Mouse (Mus musculus): ENCODE results near the gene Olfr1104. TPM values are rescaled to one million over a fixed set of nuclear protein-coding genes. Genes with fewer than 3 reads are reported as not detected.

The Olfr1104 gene
- not detected in 2 replicates for polyA plus RNA-seq (2011; ENCODE audit: insufficient read length, low read depth, missing spikeins)

DNA sequence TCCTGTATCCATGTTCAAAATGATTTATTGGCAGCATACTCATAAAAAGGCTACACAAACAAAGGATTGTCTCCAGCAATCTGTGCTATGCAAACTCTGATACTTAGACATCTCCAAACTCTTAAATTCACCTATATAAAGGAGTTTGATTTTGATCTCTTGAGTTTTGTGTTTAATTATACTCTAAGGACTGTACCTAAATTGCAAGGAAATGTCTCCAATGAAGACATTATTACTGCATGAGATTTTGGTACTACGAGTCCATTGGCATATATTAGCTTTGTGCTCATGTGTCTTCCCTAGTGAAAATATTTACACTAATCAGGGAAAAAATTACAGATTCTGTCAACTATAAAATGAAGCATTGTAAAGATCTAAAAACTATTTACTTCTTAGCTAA lies at the start of gene Olfr1104:
Gene Olfr1104, minus strand, starts transcription at position 101 of the 400 bp plus-strand sequence.
- Histone ChIP-seq H3K4me3 (ENCODE audit: insufficient read depth, low read length) (no peak within 1 kb of the TSS), H3K4me1 (ENCODE audit: control insufficient read depth, insufficient read depth, low read length) (no peaks in the 10 kb centered on the region), H3K27ac (ENCODE audit: insufficient read depth, low read length) (no peak within 1 kb of the TSS)
- TF ChIP-seq POLR2A (IDR thresholded peaks at IDR 0.05; ENCODE audit: low read depth, low read length) (no peak), CTCF (IDR thresholded peaks at IDR 0.05; ENCODE audit: borderline replicate concordance, insufficient read depth, low read length) (no peak)

DNA sequence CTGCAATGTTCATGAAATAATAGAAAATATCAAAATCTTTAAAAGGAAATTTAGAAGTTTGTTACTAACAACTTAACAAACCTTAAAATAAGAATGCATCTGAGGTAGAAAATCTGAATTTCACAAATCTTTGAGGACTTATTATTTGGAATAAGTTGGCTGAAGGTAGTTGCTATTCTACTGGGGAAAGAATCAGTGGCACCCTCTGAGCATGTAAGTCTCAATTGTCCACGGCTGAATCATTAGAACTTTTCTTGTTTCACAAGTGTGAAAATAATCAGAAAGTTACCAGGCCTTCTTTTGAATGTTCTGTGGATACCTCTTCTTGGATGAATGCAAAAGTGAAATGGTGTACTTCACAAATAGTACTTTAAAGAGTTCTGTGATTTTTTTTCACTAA lies 48.8 kb upstream of the Olfr1104 start, which contains the start of gene Olfr1107:
Gene Olfr1107, minus strand, starts transcription at position 101 of the 400 bp plus-strand sequence.
- TF ChIP-seq POLR2A (IDR thresholded peaks at IDR 0.05; ENCODE audit: low read depth, low read length) (no peak), CTCF (IDR thresholded peaks at IDR 0.05; ENCODE audit: borderline replicate concordance, insufficient read depth, low read length) (no peak)
- no peak within 1 kb of the TSS for H3K27ac ChIP-seq (ENCODE audit: insufficient read depth, low read length)
- no peak within 1 kb of the TSS for H3K4me3 ChIP-seq (ENCODE audit: insufficient read depth, low read length)
- no peaks in the 10 kb centered on the region for H3K4me1 ChIP-seq (ENCODE audit: control insufficient read depth, insufficient read depth, low read length)

DNA sequence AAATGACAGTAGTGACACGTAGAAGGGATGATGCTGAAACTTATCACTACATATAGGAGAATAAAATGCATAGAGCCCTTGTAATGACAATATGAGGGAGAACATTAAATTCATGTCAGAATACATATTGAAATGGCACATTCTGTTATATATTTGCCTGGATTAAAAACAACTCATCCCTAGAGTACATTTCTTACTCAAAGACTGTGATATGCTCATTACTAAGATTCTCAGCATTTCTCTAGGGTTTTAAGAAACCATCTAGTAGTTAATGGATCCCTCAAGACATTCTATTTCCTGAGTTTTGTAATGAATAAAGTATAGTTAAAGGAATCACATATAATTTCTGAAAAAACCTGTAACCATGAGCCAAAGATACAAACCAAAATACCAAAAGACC lies 25.3 kb upstream of the Olfr1104 start, which contains the start of gene Olfr1106:
Gene Olfr1106, minus strand, starts transcription at position 101 of the 400 bp plus-strand sequence.
- TF ChIP-seq POLR2A (IDR thresholded peaks at IDR 0.05; ENCODE audit: low read depth, low read length) (no peak), CTCF (IDR thresholded peaks at IDR 0.05; ENCODE audit: borderline replicate concordance, insufficient read depth, low read length) (no peak)
- H3K4me3 ChIP-seq (ENCODE audit: insufficient read depth, low read length) = no peak within 1 kb of the TSS
- H3K27ac ChIP-seq (ENCODE audit: insufficient read depth, low read length) = no peak within 1 kb of the TSS
- H3K4me1 ChIP-seq (ENCODE audit: control insufficient read depth, insufficient read depth, low read length) = no peaks in the 10 kb centered on the region

DNA sequence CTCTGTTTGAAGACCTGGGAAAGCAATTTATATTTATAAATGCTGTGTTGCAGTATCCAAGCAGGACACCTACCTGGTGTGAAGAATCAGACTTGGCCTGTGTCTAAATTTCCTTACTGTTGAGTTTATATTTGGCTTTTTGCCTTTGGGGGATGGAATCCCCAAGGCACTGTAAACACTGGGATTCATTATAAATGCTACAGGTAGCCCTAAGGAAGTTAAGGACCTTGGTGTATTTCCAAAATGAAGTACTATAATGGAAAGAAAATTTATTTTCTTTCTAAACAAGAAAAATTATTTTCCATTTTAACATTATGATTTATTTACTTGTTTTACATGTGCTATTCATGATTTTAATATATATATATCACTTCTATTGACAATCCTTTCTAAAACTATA lies 9.6 kb upstream of the Olfr1104 start, which contains the start of gene Olfr1105:
Gene Olfr1105, minus strand, starts transcription at position 101 of the 400 bp plus-strand sequence.
- Histone ChIP-seq H3K27ac (ENCODE audit: insufficient read depth, low read length) (no peak within 1 kb of the TSS), H3K4me3 (ENCODE audit: insufficient read depth, low read length) (no peak within 1 kb of the TSS), H3K4me1 (ENCODE audit: control insufficient read depth, insufficient read depth, low read length) (no peaks in the 10 kb centered on the region)
- TF ChIP-seq POLR2A (IDR thresholded peaks at IDR 0.05; ENCODE audit: low read depth, low read length) (no peak), CTCF (IDR thresholded peaks at IDR 0.05; ENCODE audit: borderline replicate concordance, insufficient read depth, low read length) (no peak)

DNA sequence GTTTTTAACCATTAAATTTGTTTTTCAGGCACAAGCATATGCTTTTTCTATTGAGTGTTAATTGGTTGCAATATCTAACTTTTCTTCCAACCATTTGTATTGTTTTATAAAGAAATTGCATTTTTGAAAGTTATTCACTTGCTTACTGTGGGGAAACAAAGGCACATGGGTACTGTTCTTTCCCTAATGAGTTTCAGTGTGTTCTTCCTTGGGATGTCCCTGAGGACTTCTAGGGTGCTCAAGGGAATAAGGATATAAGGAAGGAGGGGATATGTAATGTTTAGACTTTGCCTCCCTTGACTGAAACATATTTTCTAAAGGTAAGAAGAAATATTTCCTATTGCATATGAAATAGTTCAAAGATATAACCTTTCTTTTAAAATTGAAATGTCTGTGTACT lies 28.8 kb downstream of the Olfr1104 start, which contains the start of gene Olfr1102:
Gene Olfr1102, plus strand, starts transcription at position 301 of the 400 bp plus-strand sequence.
- Histone ChIP-seq H3K4me3 (ENCODE audit: insufficient read depth, low read length) (no peak within 1 kb of the TSS), H3K27ac (ENCODE audit: insufficient read depth, low read length) (no peak within 1 kb of the TSS), H3K4me1 (ENCODE audit: control insufficient read depth, insufficient read depth, low read length) (no peaks in the 10 kb centered on the region)
- no peak for TF ChIP-seq CTCF (IDR thresholded peaks at IDR 0.05; ENCODE audit: borderline replicate concordance, insufficient read depth, low read length)
- no peak for TF ChIP-seq POLR2A (IDR thresholded peaks at IDR 0.05; ENCODE audit: low read depth, low read length)

DNA sequence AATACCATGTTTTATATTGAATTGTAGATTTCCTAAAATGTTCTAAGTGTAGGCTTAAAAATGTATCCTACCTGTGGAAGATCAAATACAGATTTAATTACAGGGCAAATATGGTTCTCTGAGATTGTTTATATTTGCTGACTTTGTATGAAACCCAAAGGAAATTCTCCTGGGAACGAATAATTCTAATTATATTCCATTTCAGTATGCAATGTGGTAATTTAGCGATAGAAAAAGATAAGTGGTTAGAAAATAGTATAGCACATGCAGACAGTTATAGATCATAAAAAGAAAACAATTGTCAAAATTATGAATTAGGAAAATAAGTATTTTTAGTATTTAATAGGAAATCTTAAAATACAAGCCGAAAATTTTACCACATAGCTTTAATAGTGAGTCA lies 35.8 kb downstream of the Olfr1104 start, which contains the start of gene Olfr1101:
Gene Olfr1101, minus strand, starts transcription at position 101 of the 400 bp plus-strand sequence.
- H3K4me3 ChIP-seq (ENCODE audit: insufficient read depth, low read length) = no peak within 1 kb of the TSS
- TF ChIP-seq POLR2A (IDR thresholded peaks at IDR 0.05; ENCODE audit: low read depth, low read length) = no peak
- H3K27ac ChIP-seq (ENCODE audit: insufficient read depth, low read length) = no peak within 1 kb of the TSS
- H3K4me1 ChIP-seq (ENCODE audit: control insufficient read depth, insufficient read depth, low read length) = no peaks in the 10 kb centered on the region

DNA sequence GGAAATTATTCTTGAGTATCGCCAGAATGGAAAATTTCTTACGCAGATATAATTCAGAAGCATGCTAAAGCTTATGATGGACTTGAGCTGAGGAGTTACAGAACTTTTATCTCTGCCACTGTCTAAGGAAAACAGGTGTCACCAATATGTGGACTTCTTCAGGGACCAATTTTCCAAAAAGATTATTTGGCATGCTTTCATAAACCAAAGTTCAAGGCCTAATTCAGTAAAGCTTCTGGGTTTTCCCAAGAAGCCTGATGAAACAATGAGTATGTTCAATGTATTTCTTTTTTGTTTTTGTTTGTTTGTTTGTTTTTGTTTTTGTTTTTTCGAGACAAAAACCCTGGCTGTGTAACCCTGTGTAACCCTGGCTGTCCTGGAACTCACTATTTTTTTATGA lies 47.0 kb downstream of the Olfr1104 start, which contains the start of gene Olfr1100:
Gene Olfr1100, minus strand, starts transcription at position 101 of the 400 bp plus-strand sequence.
- TF ChIP-seq POLR2A (IDR thresholded peaks at IDR 0.05; ENCODE audit: low read depth, low read length) = no peak
- TF ChIP-seq CTCF (IDR thresholded peaks at IDR 0.05; ENCODE audit: borderline replicate concordance, insufficient read depth, low read length) = no peak
- Histone ChIP-seq H3K4me1 (ENCODE audit: control insufficient read depth, insufficient read depth, low read length) (no peaks in the 10 kb centered on the region), H3K27ac (ENCODE audit: insufficient read depth, low read length) (no peak within 1 kb of the TSS), H3K4me3 (ENCODE audit: insufficient read depth, low read length) (no peak within 1 kb of the TSS)

Other genes with a start within 250 kb of the Olfr1104 start
- gene Olfr1093, start 244.6 kb downstream of the Olfr1104 start, polyA plus RNA-seq (2011; ENCODE audit: insufficient read length, low read depth, missing spikeins) = not detected in 2 replicates
- gene Olfr141, start 217.1 kb downstream of the Olfr1104 start, polyA plus RNA-seq (2011; ENCODE audit: insufficient read length, low read depth, missing spikeins) = not detected in 2 replicates
- not detected in 2 replicates for gene Olfr1094, start 202.4 kb downstream of the Olfr1104 start, polyA plus RNA-seq (2011; ENCODE audit: insufficient read length, low read depth, missing spikeins)
- not detected in 2 replicates for gene Olfr1095, start 175.4 kb downstream of the Olfr1104 start, polyA plus RNA-seq (2011; ENCODE audit: insufficient read length, low read depth, missing spikeins)
- gene Gm13723, start 152.3 kb downstream of the Olfr1104 start, polyA plus RNA-seq (2011; ENCODE audit: insufficient read length, low read depth, missing spikeins) = not detected in 2 replicates
- gene Olfr1097, start 134.9 kb downstream of the Olfr1104 start, polyA plus RNA-seq (2011; ENCODE audit: insufficient read length, low read depth, missing spikeins) = not detected in 2 replicates
- not detected in 2 replicates for gene Olfr1098, start 102.5 kb downstream of the Olfr1104 start, polyA plus RNA-seq (2011; ENCODE audit: insufficient read length, low read depth, missing spikeins)
- not detected in 2 replicates for gene Olfr1099, start 66.4 kb downstream of the Olfr1104 start, polyA plus RNA-seq (2011; ENCODE audit: insufficient read length, low read depth, missing spikeins)
- gene Olfr1100, start 47.1 kb downstream of the Olfr1104 start, polyA plus RNA-seq (2011; ENCODE audit: insufficient read length, low read depth, missing spikeins) = not detected in 2 replicates
- gene Olfr1101, start 35.9 kb downstream of the Olfr1104 start, polyA plus RNA-seq (2011; ENCODE audit: insufficient read length, low read depth, missing spikeins) = not detected in 2 replicates
- gene Olfr1102, start 28.7 kb downstream of the Olfr1104 start, polyA plus RNA-seq (2011; ENCODE audit: insufficient read length, low read depth, missing spikeins) = not detected in 2 replicates
- not detected in 2 replicates for gene Olfr1105, start 9.5 kb upstream of the Olfr1104 start, polyA plus RNA-seq (2011; ENCODE audit: insufficient read length, low read depth, missing spikeins)
- gene Olfr1106, start 25.2 kb upstream of the Olfr1104 start, polyA plus RNA-seq (2011; ENCODE audit: insufficient read length, low read depth, missing spikeins) = not detected in 2 replicates
- gene Olfr1107, start 48.7 kb upstream of the Olfr1104 start, polyA plus RNA-seq (2011; ENCODE audit: insufficient read length, low read depth, missing spikeins) = not detected in 2 replicates
- not detected in 2 replicates for gene Olfr1109, start 68.9 kb upstream of the Olfr1104 start, polyA plus RNA-seq (2011; ENCODE audit: insufficient read length, low read depth, missing spikeins)
- gene Olfr259, start 87.5 kb upstream of the Olfr1104 start, polyA plus RNA-seq (2011; ENCODE audit: insufficient read length, low read depth, missing spikeins) = not detected in 2 replicates
- gene Olfr1110, start 113.2 kb upstream of the Olfr1104 start, polyA plus RNA-seq (2011; ENCODE audit: insufficient read length, low read depth, missing spikeins) = not detected in 2 replicates
- not detected in 2 replicates for gene Olfr1111, start 125.5 kb upstream of the Olfr1104 start, polyA plus RNA-seq (2011; ENCODE audit: insufficient read length, low read depth, missing spikeins)
- not detected in 2 replicates for gene Olfr1112, start 160.7 kb upstream of the Olfr1104 start, polyA plus RNA-seq (2011; ENCODE audit: insufficient read length, low read depth, missing spikeins)
- gene Olfr1113, start 181.9 kb upstream of the Olfr1104 start, polyA plus RNA-seq (2011; ENCODE audit: insufficient read length, low read depth, missing spikeins) = not detected in 2 replicates
- not detected in 2 replicates for gene Olfr1115, start 220.9 kb upstream of the Olfr1104 start, polyA plus RNA-seq (2011; ENCODE audit: insufficient read length, low read depth, missing spikeins)
- not detected in 2 replicates for gene Olfr1116, start 240.5 kb upstream of the Olfr1104 start, polyA plus RNA-seq (2011; ENCODE audit: insufficient read length, low read depth, missing spikeins)

Measured in embryonic fibroblast, embryonic 13.5 days (primary cell).